Mouse (Mus musculus) forebrain, postnatal 0 days (tissue): Measurements from ENCODE around the gene Ublcp1. TPM values are rescaled to one million over a fixed set of nuclear protein-coding genes. Genes with fewer than 3 reads are reported as not detected.

Experiments
- ATAC-seq: fragments of 200-750 bp; cut with Nextera tagmentation; 2 replicates; pipeline ENCODE4 v1.8.0; 2017; ENCODE audit warnings: mild to moderate bottlenecking, moderate library complexity
- DNase-seq: peaks from one replicate; pipeline ENCODE4 v3.0.0-alpha.2; 2015
- H3K27ac ChIP-seq: fragments of 300-500 bp; sonication (generic); 2 replicates; pipeline ENCODE4 v1.5.1; 2014; ENCODE audit warnings: low read depth, mild to moderate bottlenecking, antibody characterized with exemption, low read length, moderate library complexity, mixed read lengths
- H3K27me3 ChIP-seq: fragments of 300-500 bp; sonication (generic); 2 replicates; pipeline ENCODE4 v1.6.1; 2014; ENCODE audit warnings: mild to moderate bottlenecking, low read length, mixed read lengths; ENCODE audit not compliant: insufficient read depth
- H3K36me3 ChIP-seq: fragments of 300-500 bp; sonication (generic); 2 replicates; pipeline ENCODE4 v1.6.1; 2014; ENCODE audit warnings: mild to moderate bottlenecking, moderate library complexity; ENCODE audit not compliant: insufficient read depth
- H3K4me1 ChIP-seq: fragments of 300-500 bp; sonication (generic); 2 replicates; pipeline ENCODE4 v1.6.1; 2014; ENCODE audit warnings: antibody characterized with exemption; ENCODE audit not compliant: insufficient read depth
- H3K4me2 ChIP-seq: fragments of 300-500 bp; sonication (generic); 2 replicates; pipeline ENCODE4 v1.6.1; 2014; ENCODE audit warnings: low read depth, mild to moderate bottlenecking, moderate library complexity
- H3K4me3 ChIP-seq: fragments of 300-500 bp; sonication (generic); 2 replicates; pipeline ENCODE4 v1.5.1; 2014; ENCODE audit warnings: low read depth, low read length, mixed read lengths
- H3K9ac ChIP-seq: fragments of 300-500 bp; sonication (generic); 2 replicates; pipeline ENCODE4 v1.6.1; 2014; ENCODE audit warnings: mild to moderate bottlenecking
- H3K9me3 ChIP-seq: fragments of 300-500 bp; sonication (generic); 2 replicates; pipeline ENCODE4 v1.6.1; 2016; ENCODE audit warnings: low read length
- CTCF ChIP-seq: sonication (generic); IDR thresholded peaks from 2 replicates; pipeline ENCODE4 v1.5.1; 2016; ENCODE audit warnings: antibody characterized with exemption, control low read depth, low read depth
- WGBS: fragments of 180-500 bp; shearing (Covaris S2); extraction: QIAGEN DNeasy Blood & Tissue Kit; methylation state at CpG from one replicate; pipeline ENCODE4 v1.1.7; 2014; 5-methylcytosine and 5-hydroxymethylcytosine counted together
- polyA plus RNA-seq: library from polyadenylated mRNA; unstranded; fragments of >200 nt; fragmentation: Nextera tagmentation; extraction: Ambion mirVana; gene quantifications from 2 replicates; pipeline ENCODE4 v1.2.1, GENCODE M21; 2015
- total RNA-seq: library from RNA; depleted of rRNA; stranded (reverse); fragments of >200 nt; gene quantifications from 2 replicates; pipeline ENCODE4 v1.2.3, GENCODE M21; 2014

Ublcp1 gene
- total and polyA plus RNA-seq, 2 experiments from 2014 or later, result 34.3 to 42.3 TPM

DNA sequence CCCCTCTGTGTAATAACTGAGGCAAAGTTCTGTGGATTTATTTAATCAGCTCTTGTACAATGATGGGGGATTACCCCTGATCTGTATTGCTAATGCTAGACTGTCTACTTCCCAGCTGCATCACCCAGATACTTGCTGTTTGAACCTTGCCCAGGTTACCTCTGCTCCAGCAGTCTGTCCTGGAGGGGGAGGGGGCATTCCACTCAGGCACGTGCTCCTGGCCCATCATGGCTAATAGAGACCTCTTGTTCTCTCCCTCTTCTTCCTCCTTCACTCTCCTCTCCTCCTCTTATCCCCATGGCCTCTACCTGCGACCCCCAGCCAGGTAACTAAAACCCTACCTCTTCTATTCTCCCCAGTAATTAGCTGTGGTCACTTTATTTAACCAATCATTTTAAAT, 44.4 kb upstream of the Ublcp1 start:
- H3K36me3 ChIP-seq, result no peaks in the 10 kb centered on the region
- no peak for ATAC-seq
- H3K4me1 ChIP-seq, result peaks cover 8% of the 10 kb centered on the region; the same call in 1 of the 2 replicates
- no peaks in the 10 kb centered on the region for H3K9me3 ChIP-seq
- H3K27me3 ChIP-seq, result no peaks in the 10 kb centered on the region
- H3K4me2 ChIP-seq, result no peak overlapping the region
- no peak overlapping the region for H3K27ac ChIP-seq
- no peak for DNase-seq
- no peak overlapping the region for H3K9ac ChIP-seq
- WGBS, result 59% methylated on average over 2 of the region's 2 CpGs
- no peak for TF ChIP-seq CTCF
- H3K4me3 ChIP-seq, result no peak overlapping the region

DNA sequence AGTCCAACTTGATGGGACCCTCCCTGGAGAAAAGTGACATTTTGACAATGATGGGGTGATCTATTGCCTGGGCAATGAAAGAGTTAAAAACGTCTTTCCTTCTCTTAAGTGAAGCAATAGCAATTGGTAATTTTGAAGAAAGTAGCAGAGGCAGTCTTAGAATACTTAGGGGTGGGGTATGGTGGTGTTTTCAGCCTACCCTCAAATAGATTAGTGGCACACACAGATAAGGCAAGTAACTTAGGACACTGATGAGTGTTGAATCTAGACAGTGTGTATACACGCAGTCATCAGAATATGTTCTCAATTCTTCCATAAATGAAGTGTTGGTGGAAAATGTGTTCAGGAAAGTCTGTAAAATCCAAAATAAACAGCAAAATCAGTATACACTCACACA, 42.7 kb upstream of the Ublcp1 start:
- Histone ChIP-seq H3K9me3 (no peaks in the 10 kb centered on the region), H3K4me2 (no peak overlapping the region), H3K27ac (no peak overlapping the region), H3K4me1 (peaks cover 4% of the 10 kb centered on the region; the same call in 1 of the 2 replicates), H3K4me3 (no peak overlapping the region), H3K27me3 (no peaks in the 10 kb centered on the region), H3K36me3 (no peaks in the 10 kb centered on the region), H3K9ac (no peak overlapping the region)
- DNase-seq (no peak), ATAC-seq (no peak)
- TF ChIP-seq CTCF, result no peak
- 72% methylated on average over 2 of the region's 2 CpGs for WGBS

DNA sequence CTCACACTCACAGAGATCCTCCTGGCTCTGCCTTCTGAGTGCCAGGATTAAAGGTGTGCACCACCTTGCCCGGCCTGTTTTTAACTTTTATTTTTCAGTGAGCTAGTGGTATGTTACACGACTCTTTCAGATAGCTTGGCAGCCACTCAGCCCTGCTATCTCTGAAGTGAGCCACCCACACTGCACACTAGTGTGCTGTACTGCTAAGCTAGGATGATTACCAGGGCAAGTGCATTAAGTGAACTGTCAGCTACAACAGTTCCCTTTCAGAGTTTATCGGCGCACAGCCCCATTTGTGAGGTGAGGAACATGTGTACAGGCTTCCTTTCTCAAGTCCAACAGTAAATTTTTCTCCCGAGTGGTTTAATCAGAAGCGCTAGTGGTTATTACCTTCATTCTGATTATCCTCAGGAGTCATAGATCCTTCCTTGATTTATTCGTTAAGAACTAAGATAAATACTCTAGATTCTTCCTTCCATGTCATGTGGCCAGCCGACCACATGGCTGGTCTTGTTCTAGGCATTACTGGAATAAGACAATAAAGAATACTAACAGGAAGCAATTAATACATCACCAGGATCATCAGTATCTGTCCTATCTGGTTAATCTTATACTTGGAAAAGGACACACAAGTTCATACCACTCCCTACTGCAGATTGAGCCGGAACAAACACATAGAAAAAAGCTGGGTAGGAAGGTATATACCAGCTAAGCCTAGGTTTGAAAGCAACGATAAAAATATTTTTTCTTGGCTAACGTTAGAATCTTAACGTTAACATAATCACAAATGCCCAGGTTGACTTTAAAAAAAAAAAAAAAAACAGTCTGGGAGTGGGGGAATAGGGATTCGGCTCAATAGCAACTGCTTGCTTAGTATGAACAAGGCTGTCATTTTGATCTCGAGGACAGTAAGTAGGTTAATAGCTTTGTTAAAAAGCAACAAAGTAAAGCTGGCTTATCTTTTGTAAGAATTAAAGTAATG, 42.0 kb upstream of the Ublcp1 start:
- Histone ChIP-seq H3K27me3 (no peaks in the 10 kb centered on the region), H3K4me2 (no peak overlapping the region), H3K9me3 (no peaks in the 10 kb centered on the region), H3K4me3 (no peak overlapping the region), H3K36me3 (no peaks in the 10 kb centered on the region), H3K9ac (no peak overlapping the region), H3K27ac (no peak overlapping the region), H3K4me1 (no peaks in the 10 kb centered on the region)
- 80% methylated on average over 14 of the region's 14 CpGs for WGBS
- no peak for DNase-seq
- TF ChIP-seq CTCF, result no peak
- no peak for ATAC-seq

DNA sequence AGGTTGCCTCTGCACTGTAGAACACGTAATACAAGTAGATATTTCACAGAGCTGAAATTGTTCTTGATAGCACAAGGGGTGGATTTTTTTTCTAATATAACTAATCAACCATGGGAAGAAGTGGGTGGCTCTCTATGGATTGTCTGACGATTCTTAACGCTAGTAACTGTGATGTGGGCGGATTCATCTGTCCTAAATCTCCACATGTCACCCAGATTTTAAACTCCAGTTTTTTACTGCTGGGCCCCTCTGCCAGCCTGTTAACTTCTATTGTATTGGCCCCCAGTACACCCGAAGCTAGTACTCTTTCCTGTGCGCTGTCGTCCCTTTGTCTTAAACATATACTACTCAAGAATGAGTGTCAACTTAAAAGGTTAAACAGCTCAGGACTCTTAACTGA, 40.1 kb upstream of the Ublcp1 start:
- no peaks in the 10 kb centered on the region for H3K27me3 ChIP-seq
- H3K9ac ChIP-seq, result no peak overlapping the region
- H3K4me2 ChIP-seq, result no peak overlapping the region
- no peak for TF ChIP-seq CTCF
- H3K4me1 ChIP-seq, result no peaks in the 10 kb centered on the region
- no peak overlapping the region for H3K27ac ChIP-seq
- ATAC-seq, result no peak
- 79% methylated on average over 7 of the region's 7 CpGs for WGBS
- no peak for DNase-seq
- H3K36me3 ChIP-seq, result no peaks in the 10 kb centered on the region
- H3K9me3 ChIP-seq, result no peaks in the 10 kb centered on the region
- no peak overlapping the region for H3K4me3 ChIP-seq

DNA sequence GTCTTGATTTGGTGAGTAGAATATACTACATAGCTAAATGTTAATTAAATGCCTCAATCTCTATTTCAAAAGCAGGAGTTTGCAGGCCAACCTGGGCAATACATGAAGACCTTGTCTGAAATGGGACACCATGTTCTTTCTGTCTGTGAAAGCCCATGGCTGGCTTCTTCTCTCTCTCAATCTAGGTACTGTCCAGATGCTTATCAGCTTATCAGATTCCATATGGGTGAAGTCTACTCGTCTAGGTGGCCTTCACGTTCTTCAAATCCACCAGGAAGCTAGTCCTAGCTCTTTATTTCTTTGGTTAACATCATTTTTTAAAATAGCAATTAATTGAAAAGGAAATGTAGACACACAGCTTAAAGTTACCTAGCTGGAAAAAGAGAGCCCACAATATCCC, 39.6 kb upstream of the Ublcp1 start:
- no peaks in the 10 kb centered on the region for H3K9me3 ChIP-seq
- H3K9ac ChIP-seq, result no peak overlapping the region
- H3K27me3 ChIP-seq, result no peaks in the 10 kb centered on the region
- no peaks in the 10 kb centered on the region for H3K4me1 ChIP-seq
- TF ChIP-seq CTCF, result no peak
- no peak overlapping the region for H3K4me2 ChIP-seq
- DNase-seq (no peak), ATAC-seq (no peak)
- no peaks in the 10 kb centered on the region for H3K36me3 ChIP-seq
- H3K27ac ChIP-seq, result no peak overlapping the region
- H3K4me3 ChIP-seq, result no peak overlapping the region
- WGBS, result 92% methylated on average over 2 of the region's 2 CpGs

DNA sequence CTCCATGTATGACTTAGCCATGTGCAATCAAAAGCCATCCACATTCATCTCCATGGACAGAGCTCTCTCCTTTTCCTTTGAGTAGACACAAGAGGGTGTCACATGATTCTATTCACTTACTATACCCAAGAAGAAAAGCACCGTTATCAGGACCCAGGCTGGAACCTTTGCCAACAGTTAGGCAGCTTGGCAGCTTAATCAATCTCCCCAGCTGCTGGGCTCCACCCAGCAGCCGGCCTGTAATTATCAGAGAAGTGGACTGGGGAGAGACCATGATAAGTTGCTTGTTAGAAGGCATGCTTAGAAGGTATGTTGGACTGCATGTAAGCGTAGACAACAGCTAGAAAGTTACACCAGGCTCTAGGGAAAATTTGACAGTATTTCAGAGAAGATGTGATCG, 38.6 kb upstream of the Ublcp1 start:
- H3K4me3 ChIP-seq, result no peak overlapping the region
- H3K36me3 ChIP-seq, result no peaks in the 10 kb centered on the region
- H3K4me2 ChIP-seq, result no peak overlapping the region
- DNase-seq (no peak), ATAC-seq (no peak)
- WGBS, result 61% methylated on average over 4 of the region's 4 CpGs
- H3K27me3 ChIP-seq, result no peaks in the 10 kb centered on the region
- H3K9ac ChIP-seq, result no peak overlapping the region
- no peak overlapping the region for H3K27ac ChIP-seq
- no peaks in the 10 kb centered on the region for H3K9me3 ChIP-seq
- H3K4me1 ChIP-seq, result no peaks in the 10 kb centered on the region
- no peak for TF ChIP-seq CTCF

DNA sequence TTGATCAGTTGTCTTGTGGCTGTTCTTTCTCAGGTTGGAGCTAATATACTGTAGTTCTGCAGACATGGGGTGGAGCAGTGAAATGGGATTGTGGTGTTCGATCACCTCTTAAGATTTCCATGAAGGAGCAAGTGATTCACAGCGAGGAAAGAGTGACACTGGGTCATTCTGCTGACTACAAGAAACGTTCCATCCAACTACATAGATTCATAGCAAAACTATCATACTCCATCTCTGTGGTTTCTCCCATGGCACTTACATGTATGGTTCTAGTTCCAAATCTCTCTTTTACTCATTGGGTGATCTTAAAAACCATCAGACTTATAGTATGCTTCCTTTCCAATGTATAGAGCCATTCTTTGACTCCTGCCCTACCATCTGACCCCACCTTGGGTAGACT, 34.5 kb upstream of the Ublcp1 start:
- H3K36me3 ChIP-seq, result no peaks in the 10 kb centered on the region
- 83% methylated on average over 3 of the region's 3 CpGs for WGBS
- no peak overlapping the region for H3K27ac ChIP-seq
- H3K4me3 ChIP-seq, result no peak overlapping the region
- H3K4me2 ChIP-seq, result no peak overlapping the region
- H3K9ac ChIP-seq, result no peak overlapping the region
- no peaks in the 10 kb centered on the region for H3K4me1 ChIP-seq
- no peak for TF ChIP-seq CTCF
- no peaks in the 10 kb centered on the region for H3K27me3 ChIP-seq
- DNase-seq, result no peak
- ATAC-seq, result no peak
- no peaks in the 10 kb centered on the region for H3K9me3 ChIP-seq
